Mouse (Mus musculus): Measurements from ENCODE around the gene Slc10a2.

DNA sequence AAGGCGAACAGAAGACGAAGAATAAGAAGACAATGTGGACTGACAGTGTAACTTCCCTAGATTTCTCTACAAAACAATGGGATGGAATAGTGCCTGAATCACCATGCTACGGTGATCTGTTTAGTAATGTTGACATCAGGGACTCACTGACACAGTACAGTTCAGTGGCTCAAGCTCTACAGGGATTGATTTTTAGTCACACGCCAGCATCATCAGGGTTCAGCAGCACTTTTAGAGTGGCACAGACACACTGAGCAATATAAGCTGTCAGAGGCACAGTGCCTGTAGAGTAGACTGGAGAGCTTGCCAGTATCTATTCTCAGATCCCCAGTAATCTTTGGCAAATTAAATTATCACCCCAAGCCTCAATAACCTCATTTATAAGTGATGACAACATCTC is 9.8 kb downstream of the Slc10a2 start:
- TF ChIP-seq CTCF (IDR thresholded peaks at IDR 0.05; ENCODE audit: low read depth), result no peak
- no peak for TF ChIP-seq EP300 (IDR thresholded peaks at IDR 0.05; ENCODE audit: low read depth)
